Mouse (Mus musculus) brain, adult 2 months (tissue): ENCODE results near the gene Cog7.

Experiments used
- DNase-seq: peaks from one replicate; pipeline ENCODE4 v3.0.0; 2011; ENCODE audit warnings: low read depth, low spot score

Cog7 gene

GRCm38 (mm10) chr7:121954891-121955669, 26.4 kb downstream of the Cog7 start:
- DNase-seq = no peak

- no peak for DNase-seq
Observed at GRCm38 (mm10) chr7:121947513-121947912, 34.0 kb downstream of the Cog7 start.

- peak; percentile 43 for DNase-seq
Observed at GRCm38 (mm10) chr7:121946196-121946595, 35.3 kb downstream of the Cog7 start.

GRCm38 (mm10) chr7:121942371-121942770, 39.1 kb downstream of the Cog7 start:
- DNase-seq = no peak

- DNase-seq = no peak
Observed at GRCm38 (mm10) chr7:121941640-121942039, 39.9 kb downstream of the Cog7 start.

GRCm38 (mm10) chr7:121941016-121941415, 40.5 kb downstream of the Cog7 start:
- no peak for DNase-seq

GRCm38 (mm10) chr7:121939729-121940128, 41.8 kb downstream of the Cog7 start:
- peak; percentile 97 for DNase-seq

- DNase-seq = no peak
Observed at GRCm38 (mm10) chr7:121939244-121939643, 42.3 kb downstream of the Cog7 start.

GRCm38 (mm10) chr7:121938124-121938891, 43.2 kb downstream of the Cog7 start:
- DNase-seq = peak; percentile 61

GRCm38 (mm10) chr7:121936861-121937630, 44.5 kb downstream of the Cog7 start:
- DNase-seq = peak; percentile 94

GRCm38 (mm10) chr7:121935906-121936794, 45.4 kb downstream of the Cog7 start:
- no peak for DNase-seq

- DNase-seq = no peak
Observed at GRCm38 (mm10) chr7:121934346-121934745, 47.2 kb downstream of the Cog7 start.

- DNase-seq = no peak
Observed at GRCm38 (mm10) chr7:121933675-121934074, 47.8 kb downstream of the Cog7 start.

GRCm38 (mm10) chr7:121931246-121931645, 50.3 kb downstream of the Cog7 start:
- DNase-seq = peak; percentile 86

- no peak for DNase-seq
Observed at GRCm38 (mm10) chr7:121927882-121928281, 53.6 kb downstream of the Cog7 start.

- DNase-seq = no peak
Observed at GRCm38 (mm10) chr7:121924361-121924760, 57.1 kb downstream of the Cog7 start.

GRCm38 (mm10) chr7:121913944-121914343, 67.6 kb downstream of the Cog7 start:
- no peak for DNase-seq

GRCm38 (mm10) chr7:121912250-121912649, 69.3 kb downstream of the Cog7 start:
- no peak for DNase-seq

- no peak for DNase-seq
Observed at GRCm38 (mm10) chr7:121906879-121907278, 74.6 kb downstream of the Cog7 start.

- no peak for DNase-seq
Observed at GRCm38 (mm10) chr7:121902757-121903411, 78.6 kb downstream of the Cog7 start.

GRCm38 (mm10) chr7:121899940-121900339, 81.6 kb downstream of the Cog7 start:
- DNase-seq = no peak
